Mouse (Mus musculus): ENCODE measurements at regions not wholly inside any gene's neighbourhood (a gene's known extent, or its start where the extent isn't known, plus 50 kb on each side); places are given as distances from the start of the nearest gene placed in this dataset.

- TF ChIP-seq TAL1 (IDR thresholded peaks at IDR 0.05; ENCODE audit: low read length): no peak
- no peak for TF ChIP-seq GATA1 (IDR thresholded peaks at IDR 0.05; ENCODE audit: low read length)
- H3K4me3 ChIP-seq (replicated peaks): no peak overlapping the region
- peaks cover 8% of the 10 kb centered on the region for H3K4me1 ChIP-seq (ENCODE audit: control insufficient read depth)
- H3K27me3 ChIP-seq (ENCODE audit: control insufficient read depth): no peaks in the 10 kb centered on the region
- H3K36me3 ChIP-seq (ENCODE audit: control insufficient read depth): no peaks in the 10 kb centered on the region
- H3K9me3 ChIP-seq (ENCODE audit: control insufficient read depth, low read length): no peaks in the 10 kb centered on the region
Measured at GRCm38 (mm10) chr10:44761324-44761723, 233.0 kb upstream of the Prdm1 start.

- H3K27me3 ChIP-seq (ENCODE audit: control insufficient read depth): no peaks in the 10 kb centered on the region
- no peak overlapping the region for H3K4me3 ChIP-seq (replicated peaks)
- no peaks in the 10 kb centered on the region for H3K9me3 ChIP-seq (ENCODE audit: control insufficient read depth, low read length)
- H3K36me3 ChIP-seq (ENCODE audit: control insufficient read depth): no peaks in the 10 kb centered on the region
- H3K4me1 ChIP-seq (ENCODE audit: control insufficient read depth): no peaks in the 10 kb centered on the region
- TF ChIP-seq GATA1 (IDR thresholded peaks at IDR 0.05; ENCODE audit: low read length) (no peak), TAL1 (IDR thresholded peaks at IDR 0.05; ENCODE audit: low read length) (no peak)
Measured at GRCm38 (mm10) chr10:44755355-44755957, 227.2 kb upstream of the Prdm1 start.

GRCm38 (mm10) chr10:44754930-44755329 lies 226.6 kb upstream of the Prdm1 start:
- Histone ChIP-seq H3K9me3 (ENCODE audit: control insufficient read depth, low read length) (no peaks in the 10 kb centered on the region), H3K36me3 (ENCODE audit: control insufficient read depth) (no peaks in the 10 kb centered on the region), H3K4me3 (replicated peaks) (no peak overlapping the region), H3K4me1 (ENCODE audit: control insufficient read depth) (no peaks in the 10 kb centered on the region), H3K27me3 (ENCODE audit: control insufficient read depth) (no peaks in the 10 kb centered on the region)
- TF ChIP-seq GATA1 (IDR thresholded peaks at IDR 0.05; ENCODE audit: low read length): no peak
- TF ChIP-seq TAL1 (IDR thresholded peaks at IDR 0.05; ENCODE audit: low read length): no peak

GRCm38 (mm10) chr10:44752719-44753390 lies 224.6 kb upstream of the Prdm1 start:
- no peaks in the 10 kb centered on the region for H3K27me3 ChIP-seq (ENCODE audit: control insufficient read depth)
- H3K4me3 ChIP-seq (replicated peaks): no peak overlapping the region
- no peaks in the 10 kb centered on the region for H3K9me3 ChIP-seq (ENCODE audit: control insufficient read depth, low read length)
- no peaks in the 10 kb centered on the region for H3K36me3 ChIP-seq (ENCODE audit: control insufficient read depth)
- TF ChIP-seq TAL1 (IDR thresholded peaks at IDR 0.05; ENCODE audit: low read length): no peak
- no peak for TF ChIP-seq GATA1 (IDR thresholded peaks at IDR 0.05; ENCODE audit: low read length)
- no peaks in the 10 kb centered on the region for H3K4me1 ChIP-seq (ENCODE audit: control insufficient read depth)

- no peaks in the 10 kb centered on the region for H3K36me3 ChIP-seq (ENCODE audit: control insufficient read depth)
- no peaks in the 10 kb centered on the region for H3K4me1 ChIP-seq (ENCODE audit: control insufficient read depth)
- TF ChIP-seq TAL1 (IDR thresholded peaks at IDR 0.05; ENCODE audit: low read length) (no peak), GATA1 (IDR thresholded peaks at IDR 0.05; ENCODE audit: low read length) (no peak)
- H3K27me3 ChIP-seq (ENCODE audit: control insufficient read depth): no peaks in the 10 kb centered on the region
- no peak overlapping the region for H3K4me3 ChIP-seq (replicated peaks)
- H3K9me3 ChIP-seq (ENCODE audit: control insufficient read depth, low read length): no peaks in the 10 kb centered on the region
Measured at GRCm38 (mm10) chr10:44751061-44751460, 222.8 kb upstream of the Prdm1 start.

GRCm38 (mm10) chr10:44749206-44749605 lies 220.9 kb upstream of the Prdm1 start:
- no peaks in the 10 kb centered on the region for H3K4me1 ChIP-seq (ENCODE audit: control insufficient read depth)
- no peaks in the 10 kb centered on the region for H3K36me3 ChIP-seq (ENCODE audit: control insufficient read depth)
- H3K9me3 ChIP-seq (ENCODE audit: control insufficient read depth, low read length): no peaks in the 10 kb centered on the region
- H3K4me3 ChIP-seq (replicated peaks): no peak overlapping the region
- TF ChIP-seq TAL1 (IDR thresholded peaks at IDR 0.05; ENCODE audit: low read length): no peak
- no peak for TF ChIP-seq GATA1 (IDR thresholded peaks at IDR 0.05; ENCODE audit: low read length)
- no peaks in the 10 kb centered on the region for H3K27me3 ChIP-seq (ENCODE audit: control insufficient read depth)

- Histone ChIP-seq H3K9me3 (ENCODE audit: control insufficient read depth, low read length) (no peaks in the 10 kb centered on the region), H3K36me3 (ENCODE audit: control insufficient read depth) (no peaks in the 10 kb centered on the region), H3K4me1 (ENCODE audit: control insufficient read depth) (no peaks in the 10 kb centered on the region), H3K27me3 (ENCODE audit: control insufficient read depth) (no peaks in the 10 kb centered on the region), H3K4me3 (replicated peaks) (no peak overlapping the region)
- no peak for TF ChIP-seq GATA1 (IDR thresholded peaks at IDR 0.05; ENCODE audit: low read length)
- no peak for TF ChIP-seq TAL1 (IDR thresholded peaks at IDR 0.05; ENCODE audit: low read length)
Measured at GRCm38 (mm10) chr10:44747419-44747818, 219.1 kb upstream of the Prdm1 start.

GRCm38 (mm10) chr10:44744221-44744620 lies 215.9 kb upstream of the Prdm1 start:
- Histone ChIP-seq H3K27me3 (ENCODE audit: control insufficient read depth) (no peaks in the 10 kb centered on the region), H3K4me1 (ENCODE audit: control insufficient read depth) (no peaks in the 10 kb centered on the region), H3K9me3 (ENCODE audit: control insufficient read depth, low read length) (no peaks in the 10 kb centered on the region), H3K4me3 (replicated peaks) (no peak overlapping the region), H3K36me3 (ENCODE audit: control insufficient read depth) (no peaks in the 10 kb centered on the region)
- no peak for TF ChIP-seq GATA1 (IDR thresholded peaks at IDR 0.05; ENCODE audit: low read length)
- no peak for TF ChIP-seq TAL1 (IDR thresholded peaks at IDR 0.05; ENCODE audit: low read length)

- Histone ChIP-seq H3K9me3 (ENCODE audit: control insufficient read depth, low read length) (no peaks in the 10 kb centered on the region), H3K4me3 (replicated peaks) (no peak overlapping the region), H3K27me3 (ENCODE audit: control insufficient read depth) (no peaks in the 10 kb centered on the region), H3K4me1 (ENCODE audit: control insufficient read depth) (no peaks in the 10 kb centered on the region), H3K36me3 (ENCODE audit: control insufficient read depth) (no peaks in the 10 kb centered on the region)
- TF ChIP-seq GATA1 (IDR thresholded peaks at IDR 0.05; ENCODE audit: low read length) (no peak), TAL1 (IDR thresholded peaks at IDR 0.05; ENCODE audit: low read length) (no peak)
Measured at GRCm38 (mm10) chr10:44733641-44734040, 205.3 kb upstream of the Prdm1 start.
